Mouse (Mus musculus): Measurements from ENCODE around the gene Rap1gds1. TPM values are rescaled to one million over a fixed set of nuclear protein-coding genes. Genes with fewer than 3 reads are reported as not detected.

Gene Rap1gds1
- polyA plus RNA-seq, 1 experiment from 2014 or later: 42.6 TPM

DNA sequence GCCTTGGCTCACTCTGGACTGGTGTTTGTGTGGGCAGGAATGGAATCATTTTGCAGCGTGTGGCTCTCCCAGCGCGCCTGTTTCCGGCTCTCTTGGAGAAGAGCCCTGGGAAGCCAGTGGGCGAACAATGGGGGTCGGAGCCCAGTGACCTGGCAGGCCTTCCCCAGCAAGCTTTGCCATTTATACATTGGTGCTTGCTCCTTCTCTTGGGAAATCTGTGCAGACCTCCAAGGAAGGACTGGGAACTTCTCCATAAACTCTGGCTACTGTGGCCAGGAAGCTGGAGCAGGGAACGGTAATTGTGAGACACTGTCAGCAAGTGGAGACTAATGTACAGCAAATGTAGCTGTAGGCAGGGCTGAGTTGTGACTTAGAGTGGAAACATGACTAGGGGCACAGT is 169.3 kb downstream of the Rap1gds1 start:
- 0 out of 2 replicates have a peak, but pooled peaks have one; percentile 21 for ATAC-seq
- Histone ChIP-seq H3K4me3 (ENCODE audit: low read length) (no peak overlapping the region), H3K4me2 (ENCODE audit: low read depth, low read length) (no peak overlapping the region), H3K9ac (ENCODE audit: low read depth, low read length) (no peak overlapping the region), H3K27ac (ENCODE audit: low read length) (no peak overlapping the region), H3K36me3 (ENCODE audit: control insufficient read depth, insufficient read depth, low read length) (no peaks in the 10 kb centered on the region), H3K27me3 (replicated peaks; ENCODE audit: control insufficient read depth, insufficient read depth, low read length) (no peaks in the 10 kb centered on the region), H3K9me3 (ENCODE audit: control insufficient read depth, low read length) (no peaks in the 10 kb centered on the region), H3K4me1 (ENCODE audit: control insufficient read depth, insufficient read depth, low read length) (no peaks in the 10 kb centered on the region)
- 60% methylated on average over 7 of the region's 7 CpGs for WGBS

DNA sequence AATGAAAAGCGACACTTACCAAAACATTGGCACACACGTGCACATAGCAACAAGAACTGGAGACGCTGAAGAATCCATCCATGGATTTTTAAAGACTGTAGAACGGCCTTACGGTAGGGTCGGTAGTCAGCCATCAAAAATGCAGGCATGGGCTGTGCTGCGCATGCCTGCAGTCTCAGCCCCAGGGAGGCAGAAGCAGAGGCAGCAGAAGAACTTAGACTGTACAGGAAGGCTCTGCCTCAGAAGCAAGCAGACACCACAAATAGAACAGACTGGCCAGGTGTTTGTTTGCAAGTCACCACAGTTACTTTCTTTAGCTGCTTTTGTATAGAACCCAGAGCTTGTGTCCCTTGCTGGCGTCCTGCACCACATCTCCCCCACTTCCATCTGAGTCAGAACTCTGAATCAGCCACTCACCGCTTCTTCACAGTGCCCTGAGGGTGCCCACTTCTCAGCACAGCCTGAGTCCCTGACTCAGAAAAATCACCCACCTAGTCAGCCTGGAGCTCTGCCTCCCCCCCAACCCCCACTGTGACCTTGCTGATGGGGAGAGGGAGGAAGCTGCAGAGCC is 174.3 kb downstream of the Rap1gds1 start:
- Histone ChIP-seq H3K9ac (ENCODE audit: low read depth, low read length) (no peak overlapping the region), H3K9me3 (ENCODE audit: control insufficient read depth, low read length) (no peaks in the 10 kb centered on the region), H3K27me3 (replicated peaks; ENCODE audit: control insufficient read depth, insufficient read depth, low read length) (no peaks in the 10 kb centered on the region), H3K4me3 (ENCODE audit: low read length) (no peak overlapping the region), H3K4me1 (ENCODE audit: control insufficient read depth, insufficient read depth, low read length) (no peaks in the 10 kb centered on the region), H3K4me2 (ENCODE audit: low read depth, low read length) (no peak overlapping the region), H3K27ac (ENCODE audit: low read length) (no peak overlapping the region), H3K36me3 (ENCODE audit: control insufficient read depth, insufficient read depth, low read length) (no peaks in the 10 kb centered on the region)
- ATAC-seq: no peak
- WGBS: 93% methylated on average over 9 of the region's 9 CpGs

DNA sequence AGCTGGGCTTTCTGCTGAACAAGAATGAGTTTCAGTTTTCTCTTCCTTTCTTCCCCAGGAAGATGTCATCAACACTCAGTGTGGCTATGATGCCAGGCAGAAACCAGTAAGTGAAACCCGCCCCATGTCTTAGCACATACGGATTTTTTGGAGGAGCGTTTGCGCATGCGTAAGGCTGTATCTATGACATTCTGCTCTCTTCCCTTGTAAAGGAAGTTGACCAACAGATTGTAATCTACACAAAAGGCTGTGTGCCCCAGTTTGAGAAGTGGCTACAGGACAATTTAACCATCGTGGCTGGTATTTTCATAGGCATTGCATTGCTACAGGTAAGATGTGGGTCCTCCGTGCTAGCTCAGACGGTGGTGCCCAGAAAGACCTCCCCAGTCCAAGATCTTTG is 176.9 kb downstream of the Rap1gds1 start:
- H3K36me3 ChIP-seq (ENCODE audit: control insufficient read depth, insufficient read depth, low read length): no peaks in the 10 kb centered on the region
- no peaks in the 10 kb centered on the region for H3K9me3 ChIP-seq (ENCODE audit: control insufficient read depth, low read length)
- no peak overlapping the region for H3K9ac ChIP-seq (ENCODE audit: low read depth, low read length)
- no peak for ATAC-seq
- no peaks in the 10 kb centered on the region for H3K27me3 ChIP-seq (replicated peaks; ENCODE audit: control insufficient read depth, insufficient read depth, low read length)
- no peak overlapping the region for H3K27ac ChIP-seq (ENCODE audit: low read length)
- no peak overlapping the region for H3K4me3 ChIP-seq (ENCODE audit: low read length)
- 94% methylated on average over 8 of the region's 8 CpGs for WGBS
- no peaks in the 10 kb centered on the region for H3K4me1 ChIP-seq (ENCODE audit: control insufficient read depth, insufficient read depth, low read length)
- no peak overlapping the region for H3K4me2 ChIP-seq (ENCODE audit: low read depth, low read length)

DNA sequence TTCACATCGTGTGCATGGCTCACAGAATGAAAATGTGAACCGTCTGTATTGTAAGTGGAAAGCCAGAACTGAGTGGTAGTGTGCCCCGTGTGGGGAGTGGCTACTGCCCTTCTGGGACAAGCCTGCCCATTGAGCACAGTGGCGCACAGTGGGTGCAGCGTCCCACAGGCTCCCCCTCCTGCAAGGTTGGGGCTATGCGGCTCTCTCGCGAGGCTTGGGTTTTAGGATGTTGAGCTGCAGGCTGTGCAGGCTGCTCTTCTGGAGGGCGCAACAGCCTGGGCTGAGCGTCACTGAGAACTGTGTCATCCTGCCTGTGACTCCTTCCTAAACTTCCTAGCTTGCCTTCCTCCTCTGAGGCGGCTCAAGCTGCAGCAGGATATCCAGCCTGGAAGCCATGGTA is 177.5 kb downstream of the Rap1gds1 start:
- 89% methylated on average over 11 of the region's 11 CpGs for WGBS
- Histone ChIP-seq H3K27me3 (replicated peaks; ENCODE audit: control insufficient read depth, insufficient read depth, low read length) (no peaks in the 10 kb centered on the region), H3K27ac (ENCODE audit: low read length) (no peak overlapping the region), H3K9ac (ENCODE audit: low read depth, low read length) (no peak overlapping the region), H3K4me2 (ENCODE audit: low read depth, low read length) (no peak overlapping the region), H3K4me3 (ENCODE audit: low read length) (no peak overlapping the region), H3K4me1 (ENCODE audit: control insufficient read depth, insufficient read depth, low read length) (no peaks in the 10 kb centered on the region), H3K36me3 (ENCODE audit: control insufficient read depth, insufficient read depth, low read length) (no peaks in the 10 kb centered on the region), H3K9me3 (ENCODE audit: control insufficient read depth, low read length) (no peaks in the 10 kb centered on the region)
- no peak for ATAC-seq

DNA sequence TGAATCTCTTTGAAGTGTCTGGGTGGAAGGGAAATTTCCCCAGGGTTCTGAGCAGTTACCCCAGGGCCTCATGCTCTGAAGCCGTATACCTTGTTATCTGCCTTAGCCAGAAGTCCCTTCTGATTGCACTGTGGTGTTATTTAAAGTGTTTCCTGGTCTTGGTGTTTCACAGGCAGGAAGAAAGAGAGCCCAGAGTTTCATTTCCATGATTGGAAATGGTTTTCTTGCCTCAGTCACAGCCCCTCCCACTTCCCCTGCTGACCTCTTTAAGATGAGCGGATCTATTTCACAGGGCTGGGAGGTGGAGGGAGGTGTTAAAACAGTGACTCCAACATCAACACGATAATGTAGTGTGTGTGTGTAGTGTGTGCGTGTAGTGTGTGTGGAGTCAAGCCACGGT is 181.5 kb downstream of the Rap1gds1 start:
- Histone ChIP-seq H3K9me3 (ENCODE audit: control insufficient read depth, low read length) (no peaks in the 10 kb centered on the region), H3K4me3 (ENCODE audit: low read length) (no peak overlapping the region), H3K4me2 (ENCODE audit: low read depth, low read length) (no peak overlapping the region), H3K4me1 (ENCODE audit: control insufficient read depth, insufficient read depth, low read length) (no peaks in the 10 kb centered on the region), H3K27ac (ENCODE audit: low read length) (no peak overlapping the region), H3K27me3 (replicated peaks; ENCODE audit: control insufficient read depth, insufficient read depth, low read length) (no peaks in the 10 kb centered on the region), H3K9ac (ENCODE audit: low read depth, low read length) (no peak overlapping the region), H3K36me3 (ENCODE audit: control insufficient read depth, insufficient read depth, low read length) (no peaks in the 10 kb centered on the region)
- WGBS: 42% methylated on average over 5 of the region's 5 CpGs
- peak; percentile 64 for ATAC-seq

DNA sequence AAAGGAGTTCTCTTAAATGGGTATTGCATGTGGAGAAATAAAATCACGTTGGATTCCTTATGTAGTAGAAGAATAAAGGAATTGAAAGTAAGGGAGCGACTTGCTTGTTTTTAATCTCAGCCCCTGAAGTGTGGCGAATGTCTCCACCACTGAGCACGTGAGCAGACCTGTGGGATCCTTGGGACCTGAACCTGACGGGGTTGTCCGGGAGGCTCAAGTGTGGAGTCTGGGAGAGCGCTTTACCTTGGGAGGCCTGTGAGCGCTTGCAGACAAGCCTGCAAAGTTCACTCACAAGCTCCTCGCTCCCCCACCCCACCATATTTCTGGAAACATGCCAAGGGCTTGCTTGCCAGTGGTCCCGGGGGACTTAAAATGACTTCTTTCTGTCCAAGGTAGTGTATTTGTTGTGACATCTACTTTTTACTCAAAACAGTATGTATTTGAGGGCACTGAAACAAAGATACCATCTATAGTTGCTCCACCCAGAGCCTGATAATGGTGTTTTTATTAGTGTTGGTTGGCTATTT is 185.2 kb downstream of the Rap1gds1 start:
- WGBS: 65% methylated on average over 10 of the region's 10 CpGs
- ATAC-seq: no peak
- no peak overlapping the region for H3K27ac ChIP-seq (ENCODE audit: low read length)
- H3K4me3 ChIP-seq (ENCODE audit: low read length): no peak overlapping the region
- no peaks in the 10 kb centered on the region for H3K36me3 ChIP-seq (ENCODE audit: control insufficient read depth, insufficient read depth, low read length)
- no peaks in the 10 kb centered on the region for H3K4me1 ChIP-seq (ENCODE audit: control insufficient read depth, insufficient read depth, low read length)
- H3K27me3 ChIP-seq (replicated peaks; ENCODE audit: control insufficient read depth, insufficient read depth, low read length): no peaks in the 10 kb centered on the region
- no peak overlapping the region for H3K9ac ChIP-seq (ENCODE audit: low read depth, low read length)
- H3K9me3 ChIP-seq (ENCODE audit: control insufficient read depth, low read length): no peaks in the 10 kb centered on the region
- no peak overlapping the region for H3K4me2 ChIP-seq (ENCODE audit: low read depth, low read length)

DNA sequence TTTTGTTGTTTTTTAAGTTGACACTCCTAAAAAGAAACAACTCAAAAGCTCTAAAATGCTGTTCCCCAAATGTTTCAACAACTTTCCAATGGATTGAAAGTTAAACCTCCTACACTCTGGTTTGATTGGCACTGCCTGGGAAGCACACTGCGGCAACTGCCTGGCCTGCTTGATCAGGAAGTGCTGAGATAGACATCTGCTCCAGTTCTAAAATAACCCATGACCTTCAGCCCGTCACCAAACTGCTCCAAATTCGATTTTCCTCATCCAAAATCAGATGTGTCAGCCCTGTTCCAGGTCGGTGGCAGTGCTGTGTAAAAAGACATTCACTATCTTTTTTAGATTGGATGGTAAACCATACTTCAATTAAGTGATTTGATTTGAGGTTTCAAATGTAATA is 185.8 kb downstream of the Rap1gds1 start:
- Histone ChIP-seq H3K4me1 (ENCODE audit: control insufficient read depth, insufficient read depth, low read length) (no peaks in the 10 kb centered on the region), H3K36me3 (ENCODE audit: control insufficient read depth, insufficient read depth, low read length) (no peaks in the 10 kb centered on the region), H3K4me2 (ENCODE audit: low read depth, low read length) (no peak overlapping the region), H3K9ac (ENCODE audit: low read depth, low read length) (no peak overlapping the region), H3K9me3 (ENCODE audit: control insufficient read depth, low read length) (no peaks in the 10 kb centered on the region), H3K4me3 (ENCODE audit: low read length) (no peak overlapping the region), H3K27me3 (replicated peaks; ENCODE audit: control insufficient read depth, insufficient read depth, low read length) (no peaks in the 10 kb centered on the region), H3K27ac (ENCODE audit: low read length) (no peak overlapping the region)
- no peak for ATAC-seq
- 63% methylated on average over 4 of the region's 4 CpGs for WGBS

DNA sequence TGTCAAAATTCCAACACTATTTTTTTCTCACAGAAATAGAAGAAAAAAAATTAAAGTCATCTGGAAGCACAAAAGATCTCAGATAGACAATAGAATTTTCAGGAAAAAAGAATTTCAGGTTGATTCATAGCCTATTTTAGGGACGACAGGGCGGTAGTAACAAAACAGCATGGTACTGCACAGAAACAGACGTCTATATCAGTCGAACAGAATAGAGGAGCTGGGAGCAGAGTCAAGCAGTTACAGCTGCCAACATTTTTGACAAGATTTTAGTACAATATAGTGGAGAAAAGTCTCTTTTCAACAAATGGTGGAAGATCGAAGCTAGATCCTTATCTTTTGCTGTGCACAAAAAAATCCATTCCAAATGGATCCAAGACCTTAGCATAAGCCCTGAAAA is 188.9 kb downstream of the Rap1gds1 start:
- H3K27me3 ChIP-seq (replicated peaks; ENCODE audit: control insufficient read depth, insufficient read depth, low read length): no peaks in the 10 kb centered on the region
- no peaks in the 10 kb centered on the region for H3K4me1 ChIP-seq (ENCODE audit: control insufficient read depth, insufficient read depth, low read length)
- WGBS: 90% methylated on average over 5 of the region's 5 CpGs
- no peak overlapping the region for H3K4me3 ChIP-seq (ENCODE audit: low read length)
- H3K36me3 ChIP-seq (ENCODE audit: control insufficient read depth, insufficient read depth, low read length): no peaks in the 10 kb centered on the region
- H3K27ac ChIP-seq (ENCODE audit: low read length): no peak overlapping the region
- no peaks in the 10 kb centered on the region for H3K9me3 ChIP-seq (ENCODE audit: control insufficient read depth, low read length)
- H3K9ac ChIP-seq (ENCODE audit: low read depth, low read length): no peak overlapping the region
- H3K4me2 ChIP-seq (ENCODE audit: low read depth, low read length): no peak overlapping the region
- no peak for ATAC-seq

DNA sequence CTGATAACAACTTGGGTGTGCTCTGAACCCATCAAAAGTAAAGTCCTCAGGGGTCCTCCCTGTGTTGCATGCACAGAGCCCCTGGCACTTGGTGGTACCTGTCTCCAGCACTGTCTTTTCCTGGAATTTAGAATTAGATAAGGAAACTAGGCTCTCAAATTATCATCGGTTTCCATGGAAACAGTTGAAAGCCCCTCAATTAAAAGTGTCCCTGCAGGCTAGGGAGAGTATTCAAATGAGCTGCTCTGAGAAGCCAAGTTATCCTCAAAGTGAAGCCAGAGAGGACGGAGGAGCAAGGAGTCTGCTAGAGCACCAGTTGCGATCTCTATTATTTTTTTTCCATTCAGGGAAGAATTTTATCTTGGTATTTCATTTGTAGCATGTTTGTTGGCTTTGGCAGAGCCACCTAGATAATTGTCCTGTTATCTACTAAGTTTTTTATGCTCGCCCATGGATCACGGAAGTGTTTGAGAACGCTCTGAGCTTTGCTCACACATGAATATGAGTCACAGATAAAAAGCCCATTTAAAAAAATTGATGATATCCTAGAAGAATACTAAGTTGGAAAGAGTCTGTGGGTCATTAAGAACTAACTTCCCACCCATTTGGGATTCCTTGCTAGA is 193.2 kb downstream of the Rap1gds1 start:
- Histone ChIP-seq H3K27ac (ENCODE audit: low read length) (no peak overlapping the region), H3K9ac (ENCODE audit: low read depth, low read length) (no peak overlapping the region), H3K4me3 (ENCODE audit: low read length) (no peak overlapping the region), H3K4me1 (ENCODE audit: control insufficient read depth, insufficient read depth, low read length) (no peaks in the 10 kb centered on the region), H3K27me3 (replicated peaks; ENCODE audit: control insufficient read depth, insufficient read depth, low read length) (no peaks in the 10 kb centered on the region), H3K4me2 (ENCODE audit: low read depth, low read length) (no peak overlapping the region), H3K9me3 (ENCODE audit: control insufficient read depth, low read length) (no peaks in the 10 kb centered on the region), H3K36me3 (ENCODE audit: control insufficient read depth, insufficient read depth, low read length) (no peaks in the 10 kb centered on the region)
- 0 out of 2 replicates have a peak, but pooled peaks have one; percentile 46 for ATAC-seq
- 65% methylated on average over 6 of the region's 6 CpGs for WGBS

Measured in intestine, embryonic 16.5 days (tissue).